ENCODE assay signal across 25 mouse cellular contexts in the genomic region with DNA sequence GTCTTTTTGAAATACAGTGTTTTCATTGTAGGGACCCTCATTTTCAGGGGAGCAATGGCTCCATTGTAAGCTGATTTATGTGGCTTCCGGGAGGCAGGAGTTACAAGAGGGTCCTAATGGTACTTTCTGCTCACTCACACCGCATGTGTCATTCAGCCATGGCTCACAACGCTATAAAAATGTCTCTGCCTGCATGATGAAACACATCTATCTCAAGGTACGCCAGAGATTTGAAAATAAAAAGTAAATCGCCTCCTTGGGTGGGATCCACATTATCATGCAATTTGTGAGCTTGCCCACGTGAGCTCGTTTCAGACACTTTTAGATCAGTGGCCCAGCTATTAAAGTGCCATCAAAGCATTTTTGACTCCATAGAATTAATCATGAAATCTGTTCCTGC.
"Had no signal": no experiment of that assay in that cellular context is flagged by ENCODE, and none has a peak within 500 bp of the region (broad histone marks: within the 10 kb centered on the region; RNA-seq: fewer than 3 reads in every experiment).

No protein-coding gene starts in this region.

- H3K9ac ChIP-seq: heart, embryonic 12.5 days; hindbrain, embryonic 12.5 days; hindbrain, embryonic 15.5 days; kidney, embryonic 15.5 days; limb, embryonic 12.5 days had no signal

- H3K4me2 ChIP-seq: heart, embryonic 12.5 days; hindbrain, embryonic 12.5 days; hindbrain, embryonic 15.5 days; kidney, embryonic 15.5 days; limb, embryonic 12.5 days; liver, embryonic 11.5 days had no signal

- DNase-seq: gastrocnemius, postnatal 10 days; gastrocnemius, postnatal 25 days; heart, adult 18-20 months; heart, postnatal 10 days; heart, postnatal 4 days; kidney, adult 11 months; kidney, adult 2 months; kidney, adult 9 months; kidney, postnatal 14 days; kidney, postnatal 36 days; layer of hippocampus, adult 9-11 months; liver had no signal

- H3K27ac ChIP-seq: heart, embryonic 10.5 days; hindbrain, embryonic 10.5 days; hindbrain, embryonic 12.5 days; hindbrain, embryonic 15.5 days; hindbrain, postnatal 0 days; kidney, embryonic 15.5 days; kidney, postnatal 0 days; left cerebral cortex, adult 2 months; limb, embryonic 10.5 days; limb, embryonic 12.5 days had no signal

- H3K4me1 ChIP-seq: heart, embryonic 10.5 days; heart, embryonic 12.5 days; hindbrain, embryonic 10.5 days; hindbrain, embryonic 12.5 days; hindbrain, embryonic 15.5 days; kidney, embryonic 15.5 days; limb, embryonic 12.5 days had no signal

- H3K27me3 ChIP-seq: heart, embryonic 12.5 days; hindbrain, embryonic 12.5 days; hindbrain, embryonic 15.5 days; kidney, embryonic 15.5 days; limb, embryonic 12.5 days had no signal

- H3K4me3 ChIP-seq: heart, embryonic 10.5 days; heart, embryonic 12.5 days; hindbrain, embryonic 10.5 days; hindbrain, embryonic 12.5 days; hindbrain, embryonic 15.5 days; kidney, embryonic 15.5 days; left cerebral cortex, adult 2 months; limb, embryonic 10.5 days; limb, embryonic 12.5 days had no signal

- ATAC-seq: hindbrain, postnatal 0 days; intestine, embryonic 16.5 days had no signal

- H3K9me3 ChIP-seq: heart, embryonic 10.5 days; heart, embryonic 12.5 days; hindbrain, embryonic 10.5 days; hindbrain, embryonic 12.5 days; hindbrain, embryonic 15.5 days; kidney, embryonic 15.5 days; limb, embryonic 10.5 days; limb, embryonic 12.5 days had no signal

- H3K36me3 ChIP-seq: heart, embryonic 10.5 days; heart, embryonic 12.5 days; hindbrain, embryonic 10.5 days; hindbrain, embryonic 12.5 days; hindbrain, embryonic 15.5 days; kidney, embryonic 15.5 days; limb, embryonic 10.5 days; limb, embryonic 12.5 days had no signal
